Mouse (Mus musculus) ES-E14 (cell line): ENCODE measurements at regions not wholly inside any gene's neighbourhood (a gene's known extent, or its start where the extent isn't known, plus 50 kb on each side); places are given as distances from the start of the nearest gene placed in this dataset.

Experiments used
- DNase-seq: peaks from one replicate; pipeline ENCODE4 v3.0.0-alpha.2; 2013; ENCODE audit warnings: low read depth, low spot score
- H3K27ac ChIP-seq: 2 replicates; pipeline ENCODE4 v1.5.1; 2012; ENCODE audit warnings: low read depth, mild to moderate bottlenecking, low read length, moderate library complexity, mixed read lengths; ENCODE audit not compliant: poor library complexity, insufficient read depth, severe bottlenecking
- H3K36me3 ChIP-seq: 2 replicates; pipeline ENCODE4 v1.6.1; 2012; ENCODE audit warnings: mild to moderate bottlenecking, low read length, moderate library complexity, mixed read lengths; ENCODE audit not compliant: control insufficient read depth, poor library complexity, insufficient read depth, severe bottlenecking
- H3K4me1 ChIP-seq, 2 experiments: fragments of 150-350 bp in 1 of 2; sonication (generic) in 1 of 2; 2 replicates each; pipeline ENCODE4 v1.6.1; 2012; ENCODE audit warnings: low read length in 2 of 2, mild to moderate bottlenecking in 1 of 2, mixed read lengths in 1 of 2; ENCODE audit not compliant: control insufficient read depth in 2 of 2, insufficient read depth in 2 of 2, poor library complexity in 1 of 2
- H3K4me3 ChIP-seq, 2 experiments: fragments of 150-350 bp in 1 of 2; sonication (generic) in 1 of 2; 2 replicates each; pipeline ENCODE4 v1.5.1; 2012; ENCODE audit warnings: low read length in 2 of 2, low read depth in 1 of 2, mild to moderate bottlenecking in 1 of 2, mixed read lengths in 1 of 2; ENCODE audit not compliant: insufficient read depth in 1 of 2, poor library complexity in 1 of 2, severe bottlenecking in 1 of 2
- H3K9ac ChIP-seq: 2 replicates; pipeline ENCODE4 v1.6.1; 2012; ENCODE audit warnings: low read depth, mild to moderate bottlenecking, low read length, mixed read lengths; ENCODE audit not compliant: poor library complexity, insufficient read depth, severe bottlenecking
- H3K9me3 ChIP-seq: fragments of 150-350 bp; sonication (generic); 2 replicates; pipeline ENCODE4 v1.6.1; 2012; ENCODE audit warnings: low read depth, mild to moderate bottlenecking, low read length; ENCODE audit not compliant: control insufficient read depth, insufficient read depth
- CHD2 ChIP-seq: IDR thresholded peaks from 2 replicates; pipeline ENCODE4 v1.6.1; 2014; ENCODE audit warnings: mild to moderate bottlenecking, low read depth, low read length, inconsistent platforms
- HCFC1 ChIP-seq: IDR thresholded peaks from 2 replicates; pipeline ENCODE4 v1.6.1; 2012; ENCODE audit warnings: low read length, inconsistent platforms, borderline replicate concordance; ENCODE audit not compliant: insufficient read depth
- MAFK ChIP-seq: IDR thresholded peaks from 2 replicates; pipeline ENCODE4 v1.6.1; 2014; ENCODE audit warnings: mild to moderate bottlenecking, low read depth, low read length, inconsistent platforms; ENCODE audit not compliant: insufficient read depth
- ZC3H11A ChIP-seq: IDR thresholded peaks from 2 replicates; pipeline ENCODE4 v1.6.1; 2012; ENCODE audit warnings: low read depth, mild to moderate bottlenecking, inconsistent platforms, low read length, borderline replicate concordance
- ZNF384 ChIP-seq: IDR thresholded peaks from 2 replicates; pipeline ENCODE4 v1.6.1; 2012; ENCODE audit warnings: low read depth, low read length, inconsistent platforms
- in situ Hi-C, 2 experiments: fragments of 600-800 bp; cut with MboI; formaldehyde crosslinking; loops; one replicate each; pipeline ENCODE4 v1.15.1; 2025; ENCODE audit warnings: low sequenced_read_pairs in 2 of 2, inconsistent platforms in 1 of 2; ENCODE audit not compliant: unreplicated experiment in 2 of 2

- Histone ChIP-seq H3K4me1 (no peaks in the 10 kb centered on the region), H3K36me3 (no peaks in the 10 kb centered on the region), H3K9me3 (no peaks in the 10 kb centered on the region), H3K27ac (no peak overlapping the region), H3K9ac (no peak overlapping the region), H3K4me3 (no peak overlapping the region)
- TF ChIP-seq ZC3H11A, result no peak
- TF ChIP-seq CHD2, result no peak
- no peak for TF ChIP-seq HCFC1
- TF ChIP-seq ZNF384, result no peak
- no peak for TF ChIP-seq MAFK
- in situ Hi-C loops, result no loop called here
- DNase-seq, result no peak
These were observed 200.4 kb downstream of the Gm15262 start for GRCm38 (mm10) chrX:161487691-161488090.

- Histone ChIP-seq H3K9ac (no peak overlapping the region), H3K4me3 (no peak overlapping the region), H3K9me3 (no peaks in the 10 kb centered on the region), H3K27ac (no peak overlapping the region), H3K36me3 (no peaks in the 10 kb centered on the region), H3K4me1 (no peaks in the 10 kb centered on the region)
- in situ Hi-C loops, result no loop called here
- no peak for DNase-seq
- TF ChIP-seq MAFK, result no peak
- no peak for TF ChIP-seq ZNF384
These were observed 205.5 kb upstream of the Rai2 start for GRCm38 (mm10) chrX:161511341-161511740.

GRCm38 (mm10) chrX:161523432-161524256 lies 193.2 kb upstream of the Rai2 start:
- TF ChIP-seq MAFK, result no peak
- TF ChIP-seq ZC3H11A, result no peak
- TF ChIP-seq ZNF384, result no peak
- TF ChIP-seq HCFC1, result no peak
- TF ChIP-seq CHD2, result no peak
- Histone ChIP-seq H3K36me3 (no peaks in the 10 kb centered on the region), H3K9ac (no peak overlapping the region), H3K27ac (no peak overlapping the region), H3K4me3 (no peak overlapping the region), H3K9me3 (no peaks in the 10 kb centered on the region), H3K4me1 (no peaks in the 10 kb centered on the region)
- no peak for DNase-seq
- in situ Hi-C loops, result no loop called here

- Histone ChIP-seq H3K9me3 (no peaks in the 10 kb centered on the region), H3K36me3 (no peaks in the 10 kb centered on the region), H3K9ac (no peak overlapping the region), H3K4me1 (no peaks in the 10 kb centered on the region), H3K27ac (no peak overlapping the region), H3K4me3 (no peak overlapping the region)
- in situ Hi-C loops, result no loop called here
- no peak for DNase-seq
- no peak for TF ChIP-seq ZC3H11A
These were observed 192.6 kb upstream of the Rai2 start for GRCm38 (mm10) chrX:161524257-161524646.

- Histone ChIP-seq H3K9me3 (no peaks in the 10 kb centered on the region), H3K9ac (no peak overlapping the region), H3K4me1 (no peaks in the 10 kb centered on the region), H3K4me3 (no peak overlapping the region), H3K27ac (no peak overlapping the region), H3K36me3 (no peaks in the 10 kb centered on the region)
- DNase-seq, result no peak
- TF ChIP-seq ZNF384 (no peak), CHD2 (no peak), HCFC1 (no peak), ZC3H11A (no peak), MAFK (no peak)
- in situ Hi-C loops, result no loop called here
These were observed 179.6 kb upstream of the Rai2 start for GRCm38 (mm10) chrX:161537290-161537689.
